Mouse (Mus musculus) B cell, adult 2 months (primary cell): ENCODE measurements around the gene Syngr2.

Experiments used
- DNase-seq, 2 experiments: peaks; one replicate each; pipeline ENCODE4 v3.0.0; 2022

Syngr2 gene

GRCm38 (mm10) chr11:117836306-117836705 lies 26.8 kb downstream of the Syngr2 start:
- no peak for DNase-seq

GRCm38 (mm10) chr11:117838572-117838971 lies 29.1 kb downstream of the Syngr2 start:
- DNase-seq = no peak

GRCm38 (mm10) chr11:117839021-117839420 lies 29.6 kb downstream of the Syngr2 start:
- DNase-seq = no peak

GRCm38 (mm10) chr11:117840910-117841309 lies 31.4 kb downstream of the Syngr2 start:
- no peak for DNase-seq

GRCm38 (mm10) chr11:117843434-117843833 lies 34.0 kb downstream of the Syngr2 start:
- no peak for DNase-seq

GRCm38 (mm10) chr11:117844997-117845396 lies 35.5 kb downstream of the Syngr2 start:
- no peak for DNase-seq

GRCm38 (mm10) chr11:117845651-117846050 lies 36.2 kb downstream of the Syngr2 start:
- DNase-seq = no peak

- DNase-seq = peak in 1 of 2 experiments; percentile 40
Measured at GRCm38 (mm10) chr11:117846640-117847039, 37.2 kb downstream of the Syngr2 start.

- no peak for DNase-seq
Measured at GRCm38 (mm10) chr11:117847593-117848215, 38.2 kb downstream of the Syngr2 start.

- peak in 1 of 2 experiments; percentile 52 for DNase-seq
Measured at GRCm38 (mm10) chr11:117848271-117848984, 39.0 kb downstream of the Syngr2 start.

- peak; percentile 99 for DNase-seq
Measured at GRCm38 (mm10) chr11:117848985-117849671, 39.7 kb downstream of the Syngr2 start, which contains the start of gene Birc5. Gene Birc5 (plus strand): TSS chr11:117849251.

GRCm38 (mm10) chr11:117852875-117853274 lies 43.4 kb downstream of the Syngr2 start:
- no peak for DNase-seq

- no peak for DNase-seq
Measured at GRCm38 (mm10) chr11:117854241-117854640, 44.8 kb downstream of the Syngr2 start.

- no peak for DNase-seq
Measured at GRCm38 (mm10) chr11:117855360-117855759, 45.9 kb downstream of the Syngr2 start.

- no peak for DNase-seq
Measured at GRCm38 (mm10) chr11:117855975-117856374, 46.5 kb downstream of the Syngr2 start.

GRCm38 (mm10) chr11:117857462-117857861 lies 48.0 kb downstream of the Syngr2 start:
- no peak for DNase-seq

- no peak for DNase-seq
Measured at GRCm38 (mm10) chr11:117858392-117858791, 48.9 kb downstream of the Syngr2 start.

- DNase-seq = peak in 1 of 2 experiments; percentile 12
Measured at GRCm38 (mm10) chr11:117860601-117861000, 51.1 kb downstream of the Syngr2 start, which contains the start of gene Tmem235. Gene Tmem235 (plus strand): TSS chr11:117860752.

- no peak for DNase-seq
Measured at GRCm38 (mm10) chr11:117863174-117863856, 53.8 kb downstream of the Syngr2 start.
